Mouse (Mus musculus) gonadal fat pad, adult 2 months (tissue): ENCODE measurements at regions not wholly inside any gene's neighbourhood (a gene's known extent, or its start where the extent isn't known, plus 50 kb on each side); places are given as distances from the start of the nearest gene placed in this dataset.

ENCODE experiments used
- DNase-seq: peaks from one replicate; pipeline ENCODE4 v3.0.0-alpha.2; 2012; ENCODE audit warnings: low read depth

DNA sequence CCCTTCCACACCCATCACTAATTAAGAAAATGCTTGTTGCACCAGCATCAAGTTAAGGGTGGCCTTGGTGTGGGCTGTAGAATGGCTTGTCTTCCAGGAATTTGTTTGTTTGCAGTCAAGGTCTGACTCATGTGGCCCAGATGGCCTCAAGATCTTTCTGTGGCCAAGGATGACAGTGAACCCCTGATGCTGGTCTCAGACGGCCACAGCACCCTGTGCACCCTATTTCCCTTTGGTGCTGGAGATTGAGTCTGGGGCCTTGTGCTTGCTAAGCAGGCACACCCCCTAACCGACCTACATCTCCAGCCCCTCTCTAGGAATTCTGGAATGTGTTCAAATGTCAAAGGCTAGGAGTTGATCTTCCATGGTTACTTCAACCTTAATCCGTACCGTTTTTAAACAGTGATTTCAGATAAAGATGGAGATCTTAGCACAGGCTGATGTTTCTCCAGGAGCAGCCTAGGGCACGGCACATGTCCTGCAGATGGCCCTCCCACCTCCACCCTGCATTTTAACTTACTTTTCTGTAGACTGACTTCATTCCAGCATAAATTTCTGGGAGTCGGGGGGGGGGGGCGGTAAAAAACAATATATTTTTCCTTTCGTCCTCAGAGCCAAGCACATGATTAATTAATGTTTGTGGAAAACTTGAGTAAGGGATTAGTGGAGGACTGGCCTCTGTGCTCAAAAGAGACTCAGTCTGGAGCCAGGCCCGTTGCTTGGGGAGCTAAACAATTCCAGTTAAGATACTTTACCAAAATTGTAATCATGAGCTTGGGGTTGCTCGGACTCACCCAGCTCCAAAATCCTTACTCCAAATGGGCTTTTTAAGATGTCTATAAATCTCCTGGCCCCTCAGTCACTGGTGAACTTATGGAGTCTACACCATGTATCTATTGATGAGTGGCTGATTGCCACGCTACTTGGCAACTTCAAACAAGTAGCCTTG lies 95.0 kb upstream of the Supt20 start:
- DNase-seq: no peak

DNA sequence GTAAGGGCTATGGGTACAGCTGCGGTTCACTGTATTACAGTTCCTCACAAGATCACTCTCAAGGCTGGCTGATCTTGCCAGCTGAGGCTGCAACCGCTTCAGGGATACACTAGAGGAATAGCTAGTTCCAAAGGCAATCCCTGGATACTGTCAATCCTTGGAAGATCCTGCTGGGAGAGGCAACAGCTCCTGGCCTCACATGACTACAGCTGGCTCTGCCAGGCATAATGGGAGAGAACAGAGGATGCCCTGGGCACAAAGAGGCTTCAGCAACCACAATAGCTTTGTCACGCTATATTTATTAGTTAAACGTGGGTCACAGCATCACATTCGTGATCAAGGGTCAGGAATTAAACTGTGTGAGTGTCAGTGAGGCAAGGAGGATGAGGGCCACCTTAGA lies 94.3 kb upstream of the Supt20 start:
- no peak for DNase-seq

DNA sequence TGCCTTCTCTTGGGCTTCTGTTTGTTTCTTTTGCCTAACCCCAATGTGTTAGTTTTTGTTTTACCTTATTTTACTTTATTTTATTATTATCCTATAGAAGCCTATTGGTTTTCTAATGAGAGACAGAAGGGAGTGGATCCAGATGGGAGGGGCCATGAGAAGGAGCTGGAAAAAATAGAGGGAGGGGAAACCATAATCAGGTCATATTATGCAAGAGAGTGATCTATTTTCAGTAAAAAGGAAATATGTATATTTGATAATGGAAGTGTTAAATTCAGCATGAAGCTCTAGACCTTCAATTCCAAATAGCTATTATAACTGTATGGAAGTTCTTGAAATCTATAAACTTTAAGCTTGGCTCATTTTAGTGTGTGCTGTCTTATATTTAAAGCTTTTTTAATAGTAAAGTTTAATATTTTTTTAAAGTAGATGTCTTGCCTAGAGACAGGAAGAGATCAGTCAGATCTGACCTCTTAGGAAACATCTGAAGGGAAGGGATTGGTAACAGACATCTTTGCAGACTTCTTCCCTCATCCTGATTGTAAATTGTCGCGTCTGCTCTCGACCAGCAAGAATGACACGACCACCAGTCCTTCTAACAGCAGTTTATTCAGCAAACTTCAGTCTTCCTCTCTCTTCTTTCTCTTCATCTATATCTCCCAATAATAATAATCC lies 87.8 kb upstream of the Supt20 start:
- DNase-seq: no peak

DNA sequence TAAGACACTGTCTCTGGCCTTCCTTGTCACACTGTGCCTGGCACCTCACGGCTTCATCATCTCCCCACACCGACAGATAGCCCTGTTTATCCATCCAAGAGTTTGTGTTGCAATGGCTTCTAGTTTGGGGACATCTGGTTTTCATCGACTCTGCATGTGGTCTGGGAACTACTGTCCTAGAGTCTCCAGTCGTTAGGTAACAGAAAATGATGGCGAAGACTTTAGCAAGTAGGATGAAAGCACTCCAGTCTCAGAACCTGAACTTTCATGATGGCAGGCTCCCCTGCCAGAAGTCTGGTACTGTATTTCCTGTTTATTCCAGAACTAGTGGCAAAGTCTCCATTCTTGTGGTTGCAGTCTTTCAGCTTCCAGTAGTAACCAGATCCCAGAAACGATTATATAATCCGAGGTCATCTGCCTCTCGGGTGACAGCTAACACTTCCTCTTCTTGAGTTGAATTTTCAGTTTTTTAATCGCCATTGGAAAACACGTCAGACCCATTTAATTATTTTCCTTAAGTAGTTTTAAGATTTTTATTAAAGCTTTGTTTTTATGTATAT lies 81.1 kb upstream of the Supt20 start:
- DNase-seq: no peak

DNA sequence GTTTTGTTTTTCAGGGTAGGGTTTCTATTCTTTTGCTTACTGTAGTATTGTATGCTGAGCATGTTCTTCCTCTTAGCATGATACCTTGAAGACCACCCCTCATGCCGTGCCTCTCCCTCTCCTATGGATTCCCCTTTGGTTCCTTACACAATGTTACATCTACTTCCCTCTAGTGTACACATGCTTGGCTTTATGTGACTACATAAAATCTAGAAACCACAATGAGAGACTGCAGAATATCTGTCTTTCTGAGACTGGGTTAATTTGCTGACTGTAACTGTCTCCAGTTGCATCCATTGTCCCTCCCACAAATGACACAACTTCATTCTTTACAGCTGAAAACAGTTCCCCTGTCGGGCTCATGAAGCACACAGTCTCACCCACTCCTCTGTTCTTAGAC lies 78.8 kb upstream of the Supt20 start:
- DNase-seq: no peak

DNA sequence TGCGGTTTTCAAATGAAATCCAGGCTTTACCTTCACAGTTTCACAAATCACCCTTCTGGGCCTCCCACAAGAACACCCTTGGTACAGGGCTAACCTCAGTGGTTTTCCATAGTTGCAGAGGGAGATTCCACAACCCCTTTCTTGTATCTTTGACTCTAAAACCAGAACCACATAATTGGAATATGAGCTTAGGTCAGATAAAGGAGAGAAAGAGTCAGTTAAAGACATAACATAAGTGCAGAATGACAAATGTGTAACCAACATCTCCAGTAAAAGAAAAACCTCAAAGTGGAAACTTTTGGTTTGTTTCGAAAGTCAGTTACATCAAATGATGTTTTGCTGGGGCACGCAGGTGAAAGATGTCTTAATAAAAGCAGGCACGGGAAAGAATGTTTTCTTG lies 75.3 kb upstream of the Supt20 start:
- DNase-seq: no peak

DNA sequence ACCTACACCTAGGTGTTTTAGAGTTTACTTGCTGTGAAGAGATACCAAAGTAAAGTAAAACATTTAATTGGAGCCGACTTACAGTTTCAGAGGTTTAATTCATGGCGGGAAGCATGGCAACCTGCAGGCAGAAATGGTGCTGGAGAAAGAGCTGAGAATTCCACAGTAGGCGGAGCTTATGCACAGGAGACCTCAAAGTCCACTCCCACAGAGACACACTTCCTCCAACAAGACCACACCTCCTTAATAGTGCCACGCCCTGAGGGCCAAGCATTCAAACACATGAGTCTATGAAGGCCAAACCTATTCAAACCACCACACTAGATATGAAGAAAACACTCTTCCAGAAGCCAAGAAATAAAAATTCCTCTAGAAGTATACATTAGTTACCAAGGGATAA lies 74.3 kb upstream of the Supt20 start:
- DNase-seq: no peak

DNA sequence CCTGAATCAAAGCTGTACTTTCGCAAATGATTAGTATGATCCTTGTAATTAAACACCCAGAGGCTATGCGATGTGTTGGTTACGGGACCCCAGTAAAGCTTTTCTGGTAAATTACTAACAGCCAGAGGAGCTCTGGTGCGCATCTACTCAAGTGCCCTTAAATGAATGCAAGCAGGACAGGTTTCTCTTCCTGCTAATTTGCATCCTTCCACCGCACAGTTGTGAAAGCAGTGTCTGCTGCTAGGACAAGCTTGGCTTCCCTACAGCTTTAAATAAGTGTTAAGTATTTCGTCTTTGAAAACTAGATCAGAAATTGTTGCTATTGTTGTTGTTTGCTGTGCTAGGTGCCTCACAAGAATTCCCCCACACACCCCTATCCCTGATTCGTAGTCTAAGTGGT lies 62.4 kb upstream of the Supt20 start:
- DNase-seq: no peak

DNA sequence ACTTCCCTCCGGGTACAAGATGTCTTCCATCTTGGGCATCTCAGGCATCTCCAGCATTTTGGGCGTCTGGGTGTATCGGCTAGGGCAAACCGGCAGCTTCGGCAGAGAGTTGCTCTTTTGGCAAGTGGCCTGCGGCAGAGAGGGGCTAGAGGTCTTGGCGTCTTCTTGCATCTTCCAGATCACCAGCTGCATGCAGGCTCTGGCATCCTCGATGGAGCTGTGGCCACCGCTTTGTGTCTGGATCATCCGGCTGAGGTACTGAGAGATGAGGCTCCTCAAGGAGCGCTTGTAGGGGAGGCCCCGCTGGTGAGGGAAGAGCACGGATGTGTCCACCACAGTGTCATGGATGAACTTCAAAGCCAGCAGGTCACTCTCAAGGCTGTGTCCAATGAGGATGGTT lies 59.9 kb upstream of the Supt20 start:
- DNase-seq: no peak

DNA sequence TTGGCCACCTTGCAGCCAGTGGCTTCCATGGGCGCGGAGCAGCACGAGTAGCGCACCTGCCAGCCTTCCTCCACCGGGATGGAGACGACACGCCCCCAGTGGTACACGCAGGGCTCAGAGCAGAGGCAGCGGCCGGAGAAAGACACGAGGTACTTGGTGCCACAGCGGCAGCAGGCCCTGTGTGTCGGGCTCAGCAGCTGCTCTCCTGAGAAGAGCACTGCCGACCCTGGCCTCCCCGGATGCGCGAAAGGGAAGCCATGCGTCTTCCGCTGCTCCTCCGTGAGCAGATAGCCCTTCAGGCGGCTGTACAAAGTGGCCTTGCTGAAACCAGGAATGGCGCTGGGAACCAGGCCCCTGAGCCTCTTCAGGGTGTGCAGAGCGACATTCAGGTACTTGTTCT lies 59.2 kb upstream of the Supt20 start:
- no peak for DNase-seq

DNA sequence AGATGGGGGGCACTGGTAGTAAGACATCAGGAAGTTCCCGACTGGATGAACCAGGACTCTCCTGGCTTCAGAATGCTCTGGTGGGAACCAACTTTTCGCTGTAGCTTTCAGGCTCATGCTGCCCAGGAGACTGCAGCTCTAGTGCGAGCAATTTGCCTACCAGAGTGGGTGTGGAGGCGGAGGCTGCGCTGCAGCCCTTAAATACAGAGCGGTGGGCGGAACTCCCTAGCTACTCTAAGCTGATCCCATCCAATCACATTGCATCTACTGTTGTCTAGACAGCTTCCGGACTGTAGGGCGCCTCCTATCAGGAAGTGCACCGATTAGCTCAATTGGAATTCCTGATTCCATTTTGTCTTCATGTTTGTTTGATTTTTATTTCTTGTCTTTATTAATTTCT lies 58.2 kb upstream of the Supt20 start:
- no peak for DNase-seq
